Mouse (Mus musculus): ENCODE measurements around the gene Klhl22.

Klhl22 gene

GRCm38 (mm10) chr16:17833321-17833680 is 73.9 kb downstream of the Klhl22 start:
- DNase-seq (ENCODE audit: low spot score in 2 of 2) = no peak

GRCm38 (mm10) chr16:17833681-17834399 is 74.4 kb downstream of the Klhl22 start:
- no peak for DNase-seq (ENCODE audit: low spot score in 2 of 2)

- no peak for DNase-seq (ENCODE audit: low spot score in 2 of 2)
Measured at GRCm38 (mm10) chr16:17834543-17834942, 75.1 kb downstream of the Klhl22 start.

- no peak for DNase-seq (ENCODE audit: low spot score in 2 of 2)
Measured at GRCm38 (mm10) chr16:17835481-17835880, 76.1 kb downstream of the Klhl22 start.

- DNase-seq (ENCODE audit: low spot score in 2 of 2) = no peak
Measured at GRCm38 (mm10) chr16:17838051-17838450, 78.6 kb downstream of the Klhl22 start, which contains the start of gene Car15. Gene Car15, minus strand, starts transcription at chr16:17838364.

GRCm38 (mm10) chr16:17839976-17840375 is 80.6 kb downstream of the Klhl22 start:
- no peak for DNase-seq (ENCODE audit: low spot score in 2 of 2)

- DNase-seq (ENCODE audit: low spot score in 2 of 2) = no peak
Measured at GRCm38 (mm10) chr16:17842437-17842836, 83.0 kb downstream of the Klhl22 start.
